Mouse (Mus musculus) bone marrow, adult 2 months (tissue): Measurements from ENCODE around the gene Kdelr3.

Experiments used
- CTCF ChIP-seq: fragments of 200-500 bp; IDR thresholded peaks from 2 replicates; pipeline ENCODE4 v1.5.1; 2011; ENCODE audit warnings: low read length, control low read depth; ENCODE audit not compliant: control insufficient read depth, insufficient read depth
- POLR2A ChIP-seq: fragments of 200-500 bp; IDR thresholded peaks from 2 replicates; pipeline ENCODE4 v1.6.1; 2011; ENCODE audit warnings: low read depth, mild to moderate bottlenecking, control low read depth, low read length, borderline replicate concordance; ENCODE audit not compliant: control insufficient read depth

GRCm38 (mm10) chr15:79481181-79481688 is 35.0 kb upstream of the Kdelr3 start:
- TF ChIP-seq POLR2A (no peak), CTCF (no peak)
